Mouse (Mus musculus): ENCODE measurements at regions not wholly inside any gene's neighbourhood (a gene's known extent, or its start where the extent isn't known, plus 50 kb on each side); places are given as distances from the start of the nearest gene placed in this dataset.

- ATAC-seq (ENCODE audit: insufficient read depth, low read depth), result no peak
- WGBS, result 67% methylated on average over 11 of the region's 11 CpGs
- H3K36me3 ChIP-seq (replicated peaks; ENCODE audit: control insufficient read depth, insufficient read depth, low read length), result no peaks in the 10 kb centered on the region
These were observed 124.5 kb upstream of the Atp6ap2 start for GRCm38 (mm10) chrX:12462936-12463647.

GRCm38 (mm10) chrX:12466312-12466711 is 121.3 kb upstream of the Atp6ap2 start:
- 51% methylated on average over 10 of the region's 10 CpGs for WGBS
- no peak overlapping the region for H3K27ac ChIP-seq (ENCODE audit: low read depth)

More at GRCm38 (mm10) chrX:12462936-12463647, 124.5 kb upstream of the Atp6ap2 start:
- no peaks in the 10 kb centered on the region for H3K4me1 ChIP-seq (ENCODE audit: control insufficient read depth, insufficient read depth)
- H3K4me2 ChIP-seq (ENCODE audit: low read depth, low read length), result no peak overlapping the region
- H3K4me3 ChIP-seq (ENCODE audit: low read depth, low read length), result no peak overlapping the region
- H3K27ac ChIP-seq (ENCODE audit: low read depth), result no peak overlapping the region
- no peaks in the 10 kb centered on the region for H3K9me3 ChIP-seq (replicated peaks; ENCODE audit: control insufficient read depth, low read length)
- no peak overlapping the region for H3K9ac ChIP-seq (replicated peaks; ENCODE audit: low read depth, low read length)
- no peaks in the 10 kb centered on the region for H3K27me3 ChIP-seq (ENCODE audit: control insufficient read depth, insufficient read depth, low read length)
- no peak for DNase-seq (ENCODE audit: low spot score)
- TF ChIP-seq CTCF (IDR thresholded peaks at IDR 0.05; ENCODE audit: low read depth) (no peak), EP300 (IDR thresholded peaks at IDR 0.05; ENCODE audit: low read depth) (no peak)

GRCm38 (mm10) chrX:12466897-12467296 is 120.7 kb upstream of the Atp6ap2 start:
- H3K27ac ChIP-seq (ENCODE audit: low read depth), result no peak overlapping the region
- no peaks in the 10 kb centered on the region for H3K36me3 ChIP-seq (replicated peaks; ENCODE audit: control insufficient read depth, insufficient read depth, low read length)
- DNase-seq (ENCODE audit: low spot score) (no peak), ATAC-seq (ENCODE audit: insufficient read depth, low read depth) (no peak)
- H3K4me2 ChIP-seq (ENCODE audit: low read depth, low read length), result no peak overlapping the region
- WGBS, result 35% methylated on average over 6 of the region's 6 CpGs
- TF ChIP-seq EP300 (IDR thresholded peaks at IDR 0.05; ENCODE audit: low read depth) (no peak), CTCF (IDR thresholded peaks at IDR 0.05; ENCODE audit: low read depth) (no peak)
- H3K4me1 ChIP-seq (ENCODE audit: control insufficient read depth, insufficient read depth), result no peaks in the 10 kb centered on the region
- H3K9ac ChIP-seq (replicated peaks; ENCODE audit: low read depth, low read length), result no peak overlapping the region
- no peaks in the 10 kb centered on the region for H3K9me3 ChIP-seq (replicated peaks; ENCODE audit: control insufficient read depth, low read length)
- no peaks in the 10 kb centered on the region for H3K27me3 ChIP-seq (ENCODE audit: control insufficient read depth, insufficient read depth, low read length)
- H3K4me3 ChIP-seq (ENCODE audit: low read depth, low read length), result no peak overlapping the region

More at GRCm38 (mm10) chrX:12466312-12466711, 121.3 kb upstream of the Atp6ap2 start:
- H3K4me1 ChIP-seq (ENCODE audit: control insufficient read depth, insufficient read depth), result no peaks in the 10 kb centered on the region
- ATAC-seq (ENCODE audit: insufficient read depth, low read depth), result no peak
- H3K9me3 ChIP-seq (replicated peaks; ENCODE audit: control insufficient read depth, low read length), result no peaks in the 10 kb centered on the region
- H3K36me3 ChIP-seq (replicated peaks; ENCODE audit: control insufficient read depth, insufficient read depth, low read length), result no peaks in the 10 kb centered on the region
- H3K4me2 ChIP-seq (ENCODE audit: low read depth, low read length), result no peak overlapping the region
- H3K27me3 ChIP-seq (ENCODE audit: control insufficient read depth, insufficient read depth, low read length), result no peaks in the 10 kb centered on the region
- DNase-seq (ENCODE audit: low spot score), result no peak
- H3K4me3 ChIP-seq (ENCODE audit: low read depth, low read length), result no peak overlapping the region
- no peak overlapping the region for H3K9ac ChIP-seq (replicated peaks; ENCODE audit: low read depth, low read length)
- TF ChIP-seq CTCF (IDR thresholded peaks at IDR 0.05; ENCODE audit: low read depth) (no peak), EP300 (IDR thresholded peaks at IDR 0.05; ENCODE audit: low read depth) (no peak)

- Histone ChIP-seq H3K9ac (replicated peaks; ENCODE audit: low read depth, low read length) (no peak overlapping the region), H3K4me3 (ENCODE audit: low read depth, low read length) (no peak overlapping the region), H3K4me2 (ENCODE audit: low read depth, low read length) (no peak overlapping the region), H3K9me3 (replicated peaks; ENCODE audit: control insufficient read depth, low read length) (no peaks in the 10 kb centered on the region), H3K4me1 (ENCODE audit: control insufficient read depth, insufficient read depth) (no peaks in the 10 kb centered on the region), H3K36me3 (replicated peaks; ENCODE audit: control insufficient read depth, insufficient read depth, low read length) (no peaks in the 10 kb centered on the region), H3K27me3 (ENCODE audit: control insufficient read depth, insufficient read depth, low read length) (no peaks in the 10 kb centered on the region), H3K27ac (ENCODE audit: low read depth) (no peak overlapping the region)
- WGBS, result 62% methylated on average over 8 of the region's 10 CpGs
- ATAC-seq (ENCODE audit: insufficient read depth, low read depth) (no peak), DNase-seq (ENCODE audit: low spot score) (no peak)
- TF ChIP-seq EP300 (IDR thresholded peaks at IDR 0.05; ENCODE audit: low read depth), result no peak
These were observed 119.9 kb upstream of the Atp6ap2 start for GRCm38 (mm10) chrX:12467528-12468179.

- Histone ChIP-seq H3K9ac (replicated peaks; ENCODE audit: low read depth, low read length) (no peak overlapping the region), H3K27ac (ENCODE audit: low read depth) (no peak overlapping the region), H3K36me3 (replicated peaks; ENCODE audit: control insufficient read depth, insufficient read depth, low read length) (no peaks in the 10 kb centered on the region), H3K4me1 (ENCODE audit: control insufficient read depth, insufficient read depth) (no peaks in the 10 kb centered on the region), H3K4me3 (ENCODE audit: low read depth, low read length) (no peak overlapping the region), H3K9me3 (replicated peaks; ENCODE audit: control insufficient read depth, low read length) (no peaks in the 10 kb centered on the region), H3K4me2 (ENCODE audit: low read depth, low read length) (no peak overlapping the region), H3K27me3 (ENCODE audit: control insufficient read depth, insufficient read depth, low read length) (no peaks in the 10 kb centered on the region)
- ATAC-seq (ENCODE audit: insufficient read depth, low read depth) (no peak), DNase-seq (ENCODE audit: low spot score) (no peak)
- 80% methylated on average over 5 of the region's 5 CpGs for WGBS
- no peak for TF ChIP-seq CTCF (IDR thresholded peaks at IDR 0.05; ENCODE audit: low read depth)
- TF ChIP-seq EP300 (IDR thresholded peaks at IDR 0.05; ENCODE audit: low read depth), result no peak
These were observed 115.3 kb upstream of the Atp6ap2 start for GRCm38 (mm10) chrX:12472296-12472695.
